Mouse (Mus musculus): Measurements from ENCODE around the gene Sec14l3.

DNA sequence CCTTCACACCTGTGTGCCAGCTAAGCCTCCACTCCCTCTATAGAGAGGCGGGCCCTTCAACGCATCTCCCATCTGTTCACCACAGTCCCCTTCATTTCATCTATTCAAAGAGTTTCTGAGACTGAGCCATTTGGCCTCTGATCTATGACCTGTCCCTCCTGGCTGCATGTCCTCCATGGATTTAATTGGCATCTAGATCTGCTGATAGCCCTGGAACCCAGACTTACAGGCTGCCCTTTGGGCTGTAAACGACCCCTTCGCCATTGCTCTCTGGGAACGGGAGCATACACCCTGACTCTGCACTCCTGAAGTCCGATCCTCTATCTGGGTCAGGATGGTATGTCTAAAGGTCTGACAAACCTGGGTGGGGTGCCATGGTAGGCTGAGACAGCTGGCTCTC, 48.2 kb downstream of the Sec14l3 start:
- TF ChIP-seq CTCF (IDR thresholded peaks at IDR 0.05; ENCODE audit: control insufficient read depth, insufficient read depth, insufficient read length): no peak
- no peak for TF ChIP-seq FOSL1 (IDR thresholded peaks at IDR 0.05; ENCODE audit: insufficient read depth, low read length, poor library complexity, severe bottlenecking)
- TF ChIP-seq USF1 (IDR thresholded peaks at IDR 0.05; ENCODE audit: low read depth): no peak
- no peak for TF ChIP-seq MAX (IDR thresholded peaks at IDR 0.05)
- no peak for TF ChIP-seq CEBPB (IDR thresholded peaks at IDR 0.05; ENCODE audit: low read depth)

Measured in C2C12 (cell line).